Mouse (Mus musculus) G1E (cell line): ENCODE measurements around the gene 1700024G13Rik.

Experiments
- CTCF ChIP-seq: IDR thresholded peaks from 2 replicates; pipeline ENCODE4 v1.5.1; 2012; ENCODE audit warnings: low read depth, low read length, inconsistent platforms, mixed read lengths
- POLR2AphosphoS5 ChIP-seq: IDR thresholded peaks from 2 replicates; pipeline ENCODE4 v1.6.1; 2012; ENCODE audit warnings: low read depth, low read length, inconsistent platforms; ENCODE audit not compliant: insufficient replicate concordance

GRCm38 (mm10) chr14:32347307-32347706, 40.9 kb downstream of the 1700024G13Rik start:
- TF ChIP-seq CTCF: no peak
- no peak for TF ChIP-seq POLR2AphosphoS5
